Mouse (Mus musculus): ENCODE data around the gene Lima1. TPM values are rescaled to one million over a fixed set of nuclear protein-coding genes. Genes with fewer than 3 reads are reported as not detected.

Gene Lima1
- polyA plus RNA-seq, 1 experiment: 13.5 TPM

- 94% methylated on average over 20 of the region's 20 CpGs for WGBS
- no peak overlapping the region for H3K4me3 ChIP-seq (replicated peaks; ENCODE audit: insufficient read depth, low read depth, low read length)
- TF ChIP-seq CTCF (IDR thresholded peaks at IDR 0.05; ENCODE audit: borderline replicate concordance, insufficient read depth, low read depth, low read length) (no peak), POLR2A (IDR thresholded peaks at IDR 0.05; ENCODE audit: borderline replicate concordance, insufficient read depth, low read length) (no peak)
- no peaks in the 10 kb centered on the region for H3K27me3 ChIP-seq (ENCODE audit: control insufficient read depth, insufficient read depth, low read length)
- DNase-seq: no peak
- H3K27ac ChIP-seq (ENCODE audit: insufficient read depth, low read length): no peak overlapping the region
- H3K4me1 ChIP-seq (ENCODE audit: control insufficient read depth, insufficient read depth, low read length): no peaks in the 10 kb centered on the region
Measured at GRCm38 (mm10) chr15:99865494-99865941, 9.7 kb downstream of the Lima1 start.

DNA sequence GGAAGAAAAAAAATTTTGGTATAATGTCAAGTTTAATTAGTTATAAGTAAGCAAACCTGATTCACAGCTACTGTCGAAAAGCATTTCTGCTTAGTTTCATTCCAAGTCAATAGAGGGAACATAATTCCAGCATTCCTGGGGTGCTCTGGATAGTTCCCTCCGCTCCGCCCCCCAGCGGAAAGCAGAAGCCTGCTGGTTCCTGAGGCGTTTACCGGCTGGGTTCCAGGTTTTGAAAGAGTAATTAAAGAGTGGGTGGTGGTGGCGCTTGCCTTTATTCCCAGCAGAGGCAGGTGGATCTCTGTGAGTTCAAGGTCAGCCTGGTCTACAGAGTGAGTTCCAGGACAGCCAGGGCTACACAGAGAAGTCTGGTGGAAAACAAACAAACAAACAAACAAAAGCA lies 10.2 kb downstream of the Lima1 start:
- Histone ChIP-seq H3K4me1 (ENCODE audit: control insufficient read depth, insufficient read depth, low read length) (no peaks in the 10 kb centered on the region), H3K4me3 (replicated peaks; ENCODE audit: insufficient read depth, low read depth, low read length) (no peak overlapping the region), H3K27ac (ENCODE audit: insufficient read depth, low read length) (no peak overlapping the region), H3K27me3 (ENCODE audit: control insufficient read depth, insufficient read depth, low read length) (no peaks in the 10 kb centered on the region)
- TF ChIP-seq POLR2A (IDR thresholded peaks at IDR 0.05; ENCODE audit: borderline replicate concordance, insufficient read depth, low read length) (no peak), CTCF (IDR thresholded peaks at IDR 0.05; ENCODE audit: borderline replicate concordance, insufficient read depth, low read depth, low read length) (no peak)
- WGBS: 58% methylated on average over 7 of the region's 7 CpGs
- DNase-seq: no peak

GRCm38 (mm10) chr15:99863786-99864185 lies 11.5 kb downstream of the Lima1 start:
- no peak overlapping the region for H3K4me3 ChIP-seq (replicated peaks; ENCODE audit: insufficient read depth, low read depth, low read length)
- H3K4me1 ChIP-seq (ENCODE audit: control insufficient read depth, insufficient read depth, low read length): no peaks in the 10 kb centered on the region
- DNase-seq: no peak
- TF ChIP-seq CTCF (IDR thresholded peaks at IDR 0.05; ENCODE audit: borderline replicate concordance, insufficient read depth, low read depth, low read length) (no peak), POLR2A (IDR thresholded peaks at IDR 0.05; ENCODE audit: borderline replicate concordance, insufficient read depth, low read length) (no peak)
- no peak overlapping the region for H3K27ac ChIP-seq (ENCODE audit: insufficient read depth, low read length)
- H3K27me3 ChIP-seq (ENCODE audit: control insufficient read depth, insufficient read depth, low read length): no peaks in the 10 kb centered on the region
- WGBS: 97% methylated on average over 8 of the region's 8 CpGs

- no peak overlapping the region for H3K4me3 ChIP-seq (replicated peaks; ENCODE audit: insufficient read depth, low read depth, low read length)
- DNase-seq: no peak
- TF ChIP-seq POLR2A (IDR thresholded peaks at IDR 0.05; ENCODE audit: borderline replicate concordance, insufficient read depth, low read length): no peak
- TF ChIP-seq CTCF (IDR thresholded peaks at IDR 0.05; ENCODE audit: borderline replicate concordance, insufficient read depth, low read depth, low read length): no peak
- H3K27me3 ChIP-seq (ENCODE audit: control insufficient read depth, insufficient read depth, low read length): no peaks in the 10 kb centered on the region
- 96% methylated on average over 6 of the region's 6 CpGs for WGBS
- H3K4me1 ChIP-seq (ENCODE audit: control insufficient read depth, insufficient read depth, low read length): no peaks in the 10 kb centered on the region
- H3K27ac ChIP-seq (ENCODE audit: insufficient read depth, low read length): no peak overlapping the region
Measured at GRCm38 (mm10) chr15:99863358-99863757, 11.9 kb downstream of the Lima1 start.

GRCm38 (mm10) chr15:99862473-99862872 lies 12.8 kb downstream of the Lima1 start:
- TF ChIP-seq CTCF (IDR thresholded peaks at IDR 0.05; ENCODE audit: borderline replicate concordance, insufficient read depth, low read depth, low read length): no peak
- TF ChIP-seq POLR2A (IDR thresholded peaks at IDR 0.05; ENCODE audit: borderline replicate concordance, insufficient read depth, low read length): no peak
- no peaks in the 10 kb centered on the region for H3K4me1 ChIP-seq (ENCODE audit: control insufficient read depth, insufficient read depth, low read length)
- H3K4me3 ChIP-seq (replicated peaks; ENCODE audit: insufficient read depth, low read depth, low read length): no peak overlapping the region
- H3K27me3 ChIP-seq (ENCODE audit: control insufficient read depth, insufficient read depth, low read length): no peaks in the 10 kb centered on the region
- no peak for DNase-seq
- WGBS: 73% methylated on average over 11 of the region's 11 CpGs
- H3K27ac ChIP-seq (ENCODE audit: insufficient read depth, low read length): no peak overlapping the region

DNA sequence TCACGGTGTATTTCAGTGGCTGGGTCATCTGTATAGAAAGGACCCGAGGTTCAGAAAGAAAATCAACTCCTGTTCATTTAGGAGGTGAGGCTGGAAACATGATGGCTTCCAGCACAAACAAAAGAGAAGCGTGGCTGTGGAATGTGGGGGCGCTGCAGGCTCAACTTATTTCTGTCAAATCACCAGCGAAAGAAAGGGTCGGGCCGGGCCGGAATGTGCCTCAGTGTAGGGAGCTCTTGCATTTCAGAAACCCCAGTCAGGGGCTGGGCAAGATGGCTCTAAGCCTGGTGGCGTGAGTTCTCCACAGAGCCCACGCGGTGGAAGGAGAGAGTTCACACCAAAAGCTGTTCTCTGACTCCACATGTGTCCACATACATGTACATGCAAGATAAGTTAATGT lies 13.3 kb downstream of the Lima1 start:
- Histone ChIP-seq H3K27me3 (ENCODE audit: control insufficient read depth, insufficient read depth, low read length) (no peaks in the 10 kb centered on the region), H3K4me1 (ENCODE audit: control insufficient read depth, insufficient read depth, low read length) (no peaks in the 10 kb centered on the region), H3K4me3 (replicated peaks; ENCODE audit: insufficient read depth, low read depth, low read length) (no peak overlapping the region), H3K27ac (ENCODE audit: insufficient read depth, low read length) (no peak overlapping the region)
- no peak for DNase-seq
- 62% methylated on average over 11 of the region's 11 CpGs for WGBS
- TF ChIP-seq CTCF (IDR thresholded peaks at IDR 0.05; ENCODE audit: borderline replicate concordance, insufficient read depth, low read depth, low read length) (no peak), POLR2A (IDR thresholded peaks at IDR 0.05; ENCODE audit: borderline replicate concordance, insufficient read depth, low read length) (no peak)

DNA sequence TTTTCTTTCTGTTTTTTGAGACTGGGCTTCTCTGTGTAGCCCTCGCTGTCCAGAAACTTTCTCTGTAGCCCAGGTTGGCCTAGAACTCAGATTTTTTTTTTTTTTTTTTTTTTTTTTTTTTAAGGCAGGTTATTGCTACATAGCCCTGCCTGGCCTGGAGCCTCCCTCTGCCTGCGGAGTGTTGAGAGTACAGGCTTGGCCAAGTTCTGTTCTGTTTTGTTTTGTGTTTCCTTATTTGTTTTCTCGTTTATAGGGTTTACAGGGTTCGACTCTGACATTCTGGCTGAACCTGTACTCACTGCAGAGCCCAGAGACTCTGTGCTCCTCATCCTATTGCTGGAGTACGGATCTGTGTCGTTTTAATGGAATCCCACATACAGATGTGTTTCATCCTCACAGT lies 13.7 kb downstream of the Lima1 start:
- WGBS: 87% methylated on average over 6 of the region's 6 CpGs
- TF ChIP-seq CTCF (IDR thresholded peaks at IDR 0.05; ENCODE audit: borderline replicate concordance, insufficient read depth, low read depth, low read length): no peak
- no peak for TF ChIP-seq POLR2A (IDR thresholded peaks at IDR 0.05; ENCODE audit: borderline replicate concordance, insufficient read depth, low read length)
- no peaks in the 10 kb centered on the region for H3K4me1 ChIP-seq (ENCODE audit: control insufficient read depth, insufficient read depth, low read length)
- no peak overlapping the region for H3K4me3 ChIP-seq (replicated peaks; ENCODE audit: insufficient read depth, low read depth, low read length)
- no peak for DNase-seq
- no peak overlapping the region for H3K27ac ChIP-seq (ENCODE audit: insufficient read depth, low read length)
- no peaks in the 10 kb centered on the region for H3K27me3 ChIP-seq (ENCODE audit: control insufficient read depth, insufficient read depth, low read length)

DNA sequence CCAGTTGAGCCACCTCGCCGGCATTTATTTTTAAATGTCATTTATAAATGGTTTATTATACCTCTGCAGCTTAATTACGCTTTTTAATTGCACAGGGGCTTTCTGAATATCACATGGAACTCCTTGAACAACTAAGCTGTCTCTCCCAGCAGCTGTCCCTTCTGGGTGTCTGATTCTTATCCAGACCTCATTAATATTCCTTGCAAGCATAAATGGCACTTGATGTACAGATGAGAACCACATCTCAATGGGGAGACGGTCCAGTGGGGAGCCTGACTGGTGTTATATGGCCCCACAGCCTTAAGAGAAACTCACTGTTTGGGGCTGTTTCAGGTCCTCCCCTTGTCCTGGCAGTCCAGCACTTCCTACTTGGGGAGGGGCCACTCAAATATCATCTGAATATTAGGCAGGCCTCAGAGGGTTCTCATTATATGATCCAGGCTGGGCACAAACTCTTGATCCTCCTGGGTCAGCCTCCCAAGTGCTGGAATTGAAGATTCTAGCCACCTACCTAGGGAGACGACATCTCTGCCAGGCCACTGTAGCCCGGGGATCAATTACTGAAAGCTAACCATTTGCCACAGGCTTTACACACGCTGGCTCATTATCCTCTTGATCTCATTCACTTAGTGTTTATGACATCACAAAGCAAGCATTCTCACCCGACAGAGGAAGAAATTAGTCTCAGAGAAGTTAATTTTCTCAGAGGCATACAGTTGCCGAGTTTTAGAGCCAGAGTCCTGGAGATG lies 15.4 kb downstream of the Lima1 start:
- Histone ChIP-seq H3K27ac (ENCODE audit: insufficient read depth, low read length) (no peak overlapping the region), H3K27me3 (ENCODE audit: control insufficient read depth, insufficient read depth, low read length) (no peaks in the 10 kb centered on the region), H3K4me3 (replicated peaks; ENCODE audit: insufficient read depth, low read depth, low read length) (no peak overlapping the region), H3K4me1 (ENCODE audit: control insufficient read depth, insufficient read depth, low read length) (no peaks in the 10 kb centered on the region)
- no peak for TF ChIP-seq CTCF (IDR thresholded peaks at IDR 0.05; ENCODE audit: borderline replicate concordance, insufficient read depth, low read depth, low read length)
- TF ChIP-seq POLR2A (IDR thresholded peaks at IDR 0.05; ENCODE audit: borderline replicate concordance, insufficient read depth, low read length): no peak
- no peak for DNase-seq
- WGBS: 69% methylated on average over 9 of the region's 9 CpGs
